Mouse (Mus musculus) olfactory bulb, adult 2 months (tissue): ENCODE results near the gene Desi1. TPM values are rescaled to one million over a fixed set of nuclear protein-coding genes. Genes with fewer than 3 reads are reported as not detected.

ENCODE experiments used
- H3K27ac ChIP-seq: fragments of 200-500 bp; 2 replicates; pipeline ENCODE4 v1.5.1; 2012; ENCODE audit warnings: low read depth, low read length; ENCODE audit not compliant: insufficient read depth
- H3K4me1 ChIP-seq: fragments of 200-500 bp; 2 replicates; pipeline ENCODE4 v1.6.1; 2012; ENCODE audit warnings: low read length; ENCODE audit not compliant: control insufficient read depth, insufficient read depth
- H3K4me3 ChIP-seq: fragments of 200-500 bp; 2 replicates; pipeline ENCODE4 v1.5.1; 2012; ENCODE audit warnings: mild to moderate bottlenecking, low read depth, low read length, moderate library complexity; ENCODE audit not compliant: insufficient read depth
- CTCF ChIP-seq: fragments of 200-500 bp; IDR thresholded peaks from 2 replicates; pipeline ENCODE4 v1.5.1; 2012; ENCODE audit warnings: low read depth, mild to moderate bottlenecking, low read length, moderate library complexity; ENCODE audit not compliant: insufficient read depth
- POLR2A ChIP-seq: fragments of 200-500 bp; IDR thresholded peaks from 2 replicates; pipeline ENCODE4 v1.6.1; 2012; ENCODE audit warnings: mild to moderate bottlenecking, low read depth, low read length, moderate library complexity; ENCODE audit not compliant: insufficient read depth
- WGBS: fragments of 180-500 bp; shearing (Covaris S2); methylation state at CpG from one replicate; pipeline ENCODE4 v1.1.7; 2018; 5-methylcytosine and 5-hydroxymethylcytosine counted together
- polyA plus RNA-seq: library from polyadenylated mRNA; stranded (reverse); fragments of >200 nt; gene quantifications from 2 replicates; pipeline ENCODE4 v1.2.4, GENCODE M21; 2012; ENCODE audit warnings: low replicate concordance; ENCODE audit not compliant: missing spikeins, insufficient read depth, insufficient read length

Desi1 gene
- polyA plus RNA-seq, 1 experiment: 107 TPM

DNA sequence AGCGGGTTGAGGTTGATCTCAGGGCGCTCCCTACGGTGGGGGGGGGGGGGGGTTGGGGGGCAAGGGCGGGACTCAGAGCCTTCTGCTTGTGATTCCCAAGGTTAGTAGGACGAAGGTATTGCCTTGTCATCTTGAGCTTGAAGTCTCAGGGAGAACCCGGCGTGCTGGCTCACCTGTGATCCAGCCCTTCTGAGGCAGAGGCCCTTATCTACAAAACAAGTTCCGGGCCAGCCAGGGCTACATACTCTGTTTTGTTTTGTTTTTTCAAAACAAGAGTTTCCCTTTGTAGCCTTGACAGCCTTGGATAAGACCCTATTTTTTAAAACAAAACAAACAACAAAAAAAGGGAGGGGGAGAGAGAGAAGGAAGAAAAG lies 72.6 kb downstream of the Desi1 start:
- WGBS: 3% methylated on average over 8 of the region's 8 CpGs
- TF ChIP-seq CTCF (no peak), POLR2A (no peak)
- Histone ChIP-seq H3K27ac (no peak overlapping the region), H3K4me1 (peaks cover 13% of the 10 kb centered on the region), H3K4me3 (peak overlapping the region; percentile 59)

DNA sequence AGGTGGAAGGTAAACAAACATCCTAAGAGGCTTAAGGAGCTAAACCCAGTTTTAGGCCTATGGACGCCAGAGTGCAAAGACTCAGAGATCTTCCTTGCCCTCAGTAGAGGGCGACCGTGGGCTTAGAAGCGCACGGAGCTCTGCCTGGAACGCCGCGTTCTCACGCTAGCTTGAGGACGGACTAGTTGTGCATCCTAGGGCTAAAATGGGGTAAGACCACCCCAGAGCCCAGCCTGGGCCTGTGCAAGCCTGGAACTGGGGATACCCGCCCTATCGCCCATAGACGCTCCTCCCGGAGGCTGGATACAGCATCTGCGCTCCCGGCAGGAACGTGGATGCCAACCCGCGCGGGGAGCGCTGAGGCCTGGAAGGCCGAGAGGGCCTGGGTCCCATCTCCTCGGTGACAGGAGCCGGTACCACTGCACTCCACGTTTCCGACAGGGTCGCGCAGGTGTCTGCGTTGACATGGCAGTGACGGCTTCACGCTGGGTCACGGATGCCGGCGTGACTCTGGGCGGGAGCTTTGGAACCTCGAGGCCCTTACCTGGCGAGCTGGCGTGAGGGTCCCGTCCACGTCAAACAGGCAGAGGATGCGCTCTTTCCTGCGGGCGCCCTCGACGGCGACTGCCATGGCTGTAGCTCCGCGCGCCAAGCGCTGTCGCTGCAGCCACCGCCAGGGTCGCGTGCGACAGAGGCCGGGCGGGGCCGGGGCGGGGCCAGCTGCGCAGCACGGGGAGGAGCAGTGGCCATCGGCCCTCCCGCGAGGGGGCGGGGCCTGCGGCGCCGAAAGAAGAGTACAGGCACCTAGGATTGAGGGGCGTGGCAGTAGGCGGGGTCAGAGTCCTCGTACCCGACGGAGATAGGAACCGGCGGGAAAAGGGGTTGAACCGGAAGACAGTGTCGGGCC lies 73.2 kb downstream of the Desi1 start, which contains the start of gene Pmm1:
Gene Pmm1, minus strand, starts transcription at position 760 of the 907 bp plus-strand sequence.
- H3K4me1 ChIP-seq: peaks cover 15% of the 10 kb centered on the region
- WGBS: under 1% methylated on average over 77 of the region's 77 CpGs
- peak; percentile 81 for TF ChIP-seq POLR2A
- TF ChIP-seq CTCF: peak; percentile 60

DNA sequence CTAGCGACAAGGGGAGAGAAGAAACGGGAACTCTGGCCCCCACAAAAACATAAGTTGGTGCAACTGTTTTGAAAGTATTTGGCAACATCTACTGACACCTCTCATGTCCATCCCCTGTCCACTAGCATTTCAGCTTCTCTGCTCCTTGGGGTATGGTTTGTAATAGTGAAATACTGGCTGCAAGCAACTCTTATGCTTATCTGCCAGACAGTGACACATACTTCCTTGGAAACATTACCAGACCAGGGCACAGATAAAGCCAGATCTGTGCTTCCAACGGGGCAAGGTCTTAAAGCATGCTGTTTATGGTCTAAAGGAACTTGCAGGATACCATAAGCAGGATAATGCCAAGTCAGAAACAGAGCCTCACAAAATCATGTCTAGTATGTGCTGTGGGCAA lies 74.8 kb downstream of the Desi1 start:
- 57% methylated on average over 3 of the region's 3 CpGs for WGBS
- TF ChIP-seq POLR2A: no peak
- TF ChIP-seq CTCF: no peak
- Histone ChIP-seq H3K4me3 (no peak overlapping the region), H3K27ac (no peak overlapping the region), H3K4me1 (peaks cover 15% of the 10 kb centered on the region)

More for the DNA sequence above, 73.2 kb downstream of the Desi1 start, which contains the start of gene Pmm1:
- H3K27ac ChIP-seq: peak within 1 kb of the TSS; percentile 71
- peak within 1 kb of the TSS; percentile 59 for H3K4me3 ChIP-seq

DNA sequence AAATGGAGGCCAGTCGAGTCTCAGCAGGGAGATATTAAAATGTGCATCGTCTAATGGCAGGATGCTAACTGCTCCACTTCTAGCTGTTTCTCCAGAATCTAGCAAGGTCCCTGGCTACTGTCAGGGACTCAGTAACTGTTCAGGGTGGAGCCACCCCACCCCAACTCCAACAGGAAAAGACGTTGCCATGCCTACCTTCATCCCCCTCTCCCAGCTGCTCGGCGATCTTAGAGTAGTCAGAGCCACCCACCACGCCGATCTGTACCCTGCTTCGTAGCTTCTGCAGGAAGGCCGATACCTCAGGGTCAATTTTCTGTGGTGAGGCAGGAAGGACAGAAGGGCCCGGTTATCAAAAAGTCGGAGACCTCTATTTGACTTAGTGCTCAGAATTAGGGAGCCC lies 76.1 kb downstream of the Desi1 start:
- H3K4me1 ChIP-seq: peaks cover 15% of the 10 kb centered on the region
- WGBS: 43% methylated on average over 11 of the region's 11 CpGs
- H3K4me3 ChIP-seq: no peak overlapping the region
- TF ChIP-seq CTCF: no peak
- TF ChIP-seq POLR2A: no peak
- H3K27ac ChIP-seq: peak overlapping the region; percentile 31; the same call in 1 of the 2 replicates

DNA sequence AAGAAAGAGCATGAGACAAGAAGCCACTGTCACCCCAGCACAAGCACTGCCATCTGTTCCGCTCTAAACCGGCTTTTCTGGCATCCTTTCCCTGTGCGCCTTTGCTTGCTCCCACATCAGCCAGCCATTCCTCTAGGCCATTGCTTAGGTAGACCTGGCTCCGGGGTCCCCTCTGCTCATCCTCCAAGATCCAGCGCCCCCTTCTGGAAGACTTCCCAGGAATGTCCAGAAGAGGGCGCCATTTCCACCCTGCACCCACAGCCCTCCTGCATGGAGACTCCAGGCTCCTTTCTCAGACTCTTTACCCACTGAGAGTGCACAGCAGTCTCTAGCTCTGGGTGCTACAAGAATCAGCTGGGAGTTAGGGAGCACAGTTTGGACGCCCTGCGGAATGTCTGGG lies 77.2 kb downstream of the Desi1 start:
- 41% methylated on average over 8 of the region's 8 CpGs for WGBS

DNA sequence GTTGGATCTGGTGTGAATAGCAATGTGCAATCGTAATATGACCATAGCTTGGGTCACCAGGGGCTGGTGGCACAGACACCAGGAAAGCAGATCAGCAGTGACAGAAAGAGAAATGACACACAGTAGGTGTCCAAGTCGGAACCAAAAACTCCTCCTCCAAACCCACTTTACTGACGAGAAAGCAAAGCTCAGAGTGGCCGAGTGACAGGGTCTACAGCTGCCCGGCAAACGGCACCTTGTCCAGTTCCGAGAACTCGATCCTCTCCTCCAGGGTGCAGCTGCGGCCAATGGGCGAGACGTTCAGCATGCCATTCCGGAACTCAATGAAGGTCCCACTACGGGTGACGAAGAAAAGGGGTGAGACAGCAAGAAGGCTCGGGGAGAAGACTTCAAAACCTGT lies 78.2 kb downstream of the Desi1 start:
- peaks cover 15% of the 10 kb centered on the region for H3K4me1 ChIP-seq
- H3K27ac ChIP-seq: no peak overlapping the region
- TF ChIP-seq POLR2A (no peak), CTCF (no peak)
- 92% methylated on average over 15 of the region's 15 CpGs for WGBS
- H3K4me3 ChIP-seq: no peak overlapping the region

More for the DNA sequence above, 77.2 kb downstream of the Desi1 start:
- TF ChIP-seq POLR2A: no peak
- peak; percentile 98; the same call in 1 of the 2 replicates for TF ChIP-seq CTCF
- H3K4me3 ChIP-seq: no peak overlapping the region
- H3K4me1 ChIP-seq: peaks cover 15% of the 10 kb centered on the region
- no peak overlapping the region for H3K27ac ChIP-seq

DNA sequence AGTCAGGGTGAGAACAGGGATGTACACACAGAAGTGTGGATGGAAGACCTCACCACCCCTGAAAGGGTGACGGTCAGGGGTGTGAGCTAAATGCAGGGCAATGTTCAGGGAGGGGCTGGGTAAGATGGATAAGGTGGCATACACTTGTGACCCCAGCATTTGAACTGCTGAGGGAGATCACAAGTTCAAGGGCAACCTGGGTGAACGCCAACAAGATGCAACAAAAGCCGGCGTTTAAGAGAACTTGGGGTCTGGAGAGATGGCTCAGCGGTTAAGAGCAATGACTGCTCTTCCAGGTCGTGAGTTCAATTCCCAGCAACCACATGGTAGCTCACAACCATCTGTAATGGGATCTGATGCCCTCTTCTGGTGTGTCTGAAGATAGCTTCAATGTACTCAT lies 78.9 kb downstream of the Desi1 start:
- no peak overlapping the region for H3K27ac ChIP-seq
- TF ChIP-seq POLR2A: no peak
- no peak for TF ChIP-seq CTCF
- H3K4me1 ChIP-seq: peaks cover 14% of the 10 kb centered on the region
- no peak overlapping the region for H3K4me3 ChIP-seq
- WGBS: 89% methylated on average over 6 of the region's 6 CpGs

DNA sequence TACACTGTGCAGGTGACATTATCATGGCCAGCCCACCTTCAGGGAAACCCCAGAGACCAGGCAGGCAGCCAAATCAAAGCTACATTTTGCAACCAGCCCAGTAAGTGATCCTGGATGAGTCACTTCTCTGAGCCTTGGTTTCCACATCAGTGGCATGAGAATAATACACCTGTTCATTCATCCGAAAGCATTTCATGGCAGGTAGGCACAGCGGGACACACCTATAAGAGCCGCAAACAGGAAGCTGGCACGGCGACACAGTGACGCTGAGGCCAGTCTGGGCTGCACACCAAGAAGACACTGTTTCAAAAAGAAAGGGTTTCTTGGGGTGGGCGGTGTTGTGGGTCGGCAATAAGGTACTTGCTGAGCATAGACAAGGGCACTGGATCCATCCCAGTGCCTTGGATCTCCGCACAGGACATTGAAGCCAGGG lies 79.5 kb downstream of the Desi1 start:
- H3K4me3 ChIP-seq: no peak overlapping the region
- 70% methylated on average over 9 of the region's 9 CpGs for WGBS
- H3K4me1 ChIP-seq: peaks cover 12% of the 10 kb centered on the region
- TF ChIP-seq CTCF: no peak
- TF ChIP-seq POLR2A: no peak
- no peak overlapping the region for H3K27ac ChIP-seq

DNA sequence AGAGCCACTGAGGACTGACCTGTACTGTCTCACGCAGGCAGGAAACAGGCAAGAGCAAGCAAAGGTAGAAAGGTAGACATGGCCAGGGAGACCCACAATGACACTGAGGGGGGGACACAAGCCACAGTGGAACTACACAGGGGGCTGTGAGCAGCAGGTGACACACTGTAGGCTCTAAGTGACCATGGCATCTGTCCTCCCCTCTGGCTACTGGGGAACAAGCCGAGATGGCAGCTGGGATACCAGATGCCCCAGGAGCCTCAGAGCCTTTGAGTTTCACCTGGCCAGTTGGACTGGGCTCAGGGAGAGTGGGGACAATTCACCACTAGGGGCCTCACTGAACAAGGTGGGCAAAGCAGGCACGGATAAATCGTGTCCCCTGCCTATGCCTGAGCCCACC lies 81.4 kb downstream of the Desi1 start:
- 80% methylated on average over 4 of the region's 4 CpGs for WGBS
- Histone ChIP-seq H3K4me1 (peaks cover 12% of the 10 kb centered on the region; the same call in 1 of the 2 replicates), H3K27ac (no peak overlapping the region), H3K4me3 (no peak overlapping the region)
- no peak for TF ChIP-seq POLR2A
- no peak for TF ChIP-seq CTCF

DNA sequence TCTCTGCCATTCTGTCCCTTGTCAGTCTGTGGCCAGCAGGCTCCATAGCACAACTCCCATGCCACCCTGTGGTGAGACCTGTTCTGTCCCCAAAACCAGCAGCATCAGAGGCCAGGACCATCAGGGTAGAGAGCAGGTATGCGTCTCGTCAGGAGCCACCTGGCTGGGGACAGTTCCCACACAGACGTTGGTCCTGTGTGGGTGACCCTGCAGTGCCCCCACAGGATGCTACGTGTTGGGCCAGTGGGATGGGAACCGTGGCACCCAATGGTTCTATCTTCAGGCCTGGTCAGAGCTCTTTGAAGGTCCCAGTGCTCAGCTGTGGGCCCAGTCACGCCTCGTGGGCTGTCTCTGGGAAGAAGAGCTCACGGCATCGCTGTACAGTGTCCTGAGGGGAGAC lies 82.5 kb downstream of the Desi1 start:
- 80% methylated on average over 9 of the region's 9 CpGs for WGBS
- no peak overlapping the region for H3K27ac ChIP-seq
- H3K4me3 ChIP-seq: no peak overlapping the region
- no peak for TF ChIP-seq CTCF
- TF ChIP-seq POLR2A: no peak
- peaks cover 6% of the 10 kb centered on the region; the same call in 1 of the 2 replicates for H3K4me1 ChIP-seq
